Mouse (Mus musculus) monocyte, adult 2 months (primary cell): ENCODE results near the gene Zbp1.

Experiments
- DNase-seq, 2 experiments: peaks; one replicate each; pipeline ENCODE4 v3.0.0; 2022; ENCODE audit warnings: low spot score in 2 of 2, low read depth in 1 of 2

The Zbp1 gene

DNA sequence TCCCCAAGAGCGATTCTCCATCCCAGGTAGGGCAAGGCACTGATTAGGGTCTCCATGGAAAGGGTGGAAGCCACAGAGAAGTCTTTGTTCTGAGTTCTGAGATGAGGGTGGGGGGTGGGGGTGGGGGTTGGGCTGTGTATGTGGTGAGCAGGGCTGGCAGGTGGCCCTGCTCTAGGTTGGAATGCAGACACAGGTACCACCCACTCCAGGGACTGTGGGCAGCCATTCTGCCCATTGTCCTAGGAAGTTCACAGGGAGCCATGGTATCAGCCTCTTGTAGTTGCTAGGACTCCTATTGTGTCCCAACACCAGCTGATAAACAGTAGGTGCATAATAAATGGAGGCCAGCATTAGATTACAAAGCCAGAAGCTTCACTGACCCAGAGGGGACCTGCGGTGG lies 28.5 kb upstream of the Zbp1 start:
- no peak for DNase-seq

DNA sequence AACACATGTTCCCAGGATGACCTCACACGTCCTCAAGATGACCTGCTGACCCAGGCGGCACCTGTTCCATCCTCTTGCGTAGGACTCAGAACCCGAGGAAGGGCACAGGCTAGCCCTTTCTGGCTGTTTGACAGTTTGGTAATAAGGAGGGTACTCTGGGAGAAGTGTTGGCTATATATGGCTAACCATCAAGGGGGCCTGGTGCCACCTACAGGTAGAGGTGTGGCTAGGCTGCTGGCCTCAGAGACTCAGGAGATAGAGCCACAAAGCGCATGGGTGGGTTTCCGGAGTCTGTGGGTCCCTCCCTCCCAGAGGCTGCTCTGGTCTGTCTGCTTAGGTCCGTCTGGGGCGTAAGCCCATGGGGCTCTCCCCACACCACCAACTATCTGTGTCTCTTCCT lies 28.0 kb upstream of the Zbp1 start:
- no peak for DNase-seq

- DNase-seq: no peak
Observed at GRCm38 (mm10) chr2:173245258-173245657, 26.5 kb upstream of the Zbp1 start.

DNA sequence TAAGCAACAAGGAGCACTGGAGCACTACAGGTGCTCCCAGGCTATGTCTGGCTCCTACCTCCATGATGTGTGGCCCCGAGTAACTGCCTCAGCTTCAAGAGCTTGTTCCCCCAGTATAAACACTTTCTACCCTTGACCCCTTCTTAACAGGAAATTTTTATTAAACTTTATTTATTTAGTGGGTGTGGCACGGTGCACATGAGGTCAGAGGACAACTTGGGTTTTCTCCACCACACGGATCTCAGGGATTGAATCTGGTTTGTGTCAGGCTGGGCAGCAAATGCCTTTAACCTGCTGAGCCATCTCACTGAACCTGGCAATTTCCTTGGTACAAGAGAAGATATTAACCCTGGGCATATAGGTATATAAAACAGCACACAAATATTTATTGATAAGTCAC lies 25.4 kb upstream of the Zbp1 start:
- no peak for DNase-seq

- no peak for DNase-seq
Observed at GRCm38 (mm10) chr2:173243616-173244015, 24.9 kb upstream of the Zbp1 start.

DNA sequence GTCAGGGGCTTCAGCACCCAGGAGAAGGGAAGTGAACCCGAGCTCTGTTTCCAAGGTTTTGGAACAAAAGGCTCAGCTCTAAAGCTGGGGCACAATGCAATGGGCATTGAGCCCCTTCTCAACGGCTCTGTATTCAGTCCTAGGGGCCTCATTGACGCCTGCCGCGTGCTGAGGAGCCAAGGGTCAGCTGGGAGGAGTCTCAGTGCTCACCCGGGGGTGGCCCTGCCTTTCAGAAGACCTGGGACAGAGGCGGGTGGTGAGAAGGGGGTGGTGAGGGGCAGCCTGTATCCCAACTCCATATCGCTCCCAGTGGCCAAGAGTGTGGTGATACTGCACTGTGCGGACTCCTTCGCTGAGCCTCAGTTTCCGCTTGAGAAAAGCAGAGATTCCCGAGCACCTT lies 24.2 kb upstream of the Zbp1 start:
- no peak for DNase-seq

GRCm38 (mm10) chr2:173240738-173241137 lies 22.0 kb upstream of the Zbp1 start:
- no peak for DNase-seq

GRCm38 (mm10) chr2:173238522-173238921 lies 19.8 kb upstream of the Zbp1 start:
- no peak for DNase-seq

DNA sequence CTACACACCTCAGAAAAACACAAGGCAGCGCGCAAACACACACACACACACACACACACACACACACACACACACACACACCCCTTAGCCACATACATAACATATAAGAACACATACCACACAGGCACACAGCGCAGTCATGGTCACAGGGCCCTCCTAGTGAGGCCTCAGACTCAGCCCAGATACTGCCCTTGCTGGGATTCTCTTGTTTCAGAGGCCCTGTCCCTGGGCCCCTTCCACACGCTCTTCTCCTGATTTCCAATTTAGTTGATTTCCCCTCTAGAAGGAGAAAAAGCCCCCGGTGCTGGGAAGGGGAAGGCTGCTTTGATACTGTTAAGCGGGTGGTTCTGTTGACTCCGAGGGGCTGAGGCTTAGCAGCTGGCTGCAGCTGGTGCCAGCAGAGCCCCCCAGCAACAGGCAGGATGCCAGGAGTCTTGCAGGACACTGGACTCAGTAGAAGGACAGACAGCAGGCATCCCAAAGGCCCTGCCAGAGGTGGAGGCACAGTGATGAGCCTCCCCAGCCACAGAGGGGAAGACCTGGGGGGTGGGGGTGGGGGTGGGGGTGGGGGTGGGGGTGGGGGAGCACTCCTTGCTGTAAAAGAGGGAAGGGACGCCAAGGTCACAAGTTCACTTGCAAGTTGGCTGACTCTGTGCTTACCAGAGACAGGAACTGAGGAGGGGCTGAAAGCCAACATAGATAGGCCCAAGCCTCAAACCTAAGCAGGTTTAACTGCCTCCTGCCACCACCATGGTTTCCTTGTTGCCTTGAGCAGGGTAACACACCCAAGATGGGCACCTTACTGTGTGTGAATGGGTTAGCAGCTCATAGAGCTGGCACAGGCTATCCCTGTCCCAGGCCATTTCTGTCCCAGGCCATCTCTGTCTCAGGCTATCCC lies 17.0 kb upstream of the Zbp1 start:
- no peak for DNase-seq

- no peak for DNase-seq
Observed at GRCm38 (mm10) chr2:173232766-173233099, 14.0 kb upstream of the Zbp1 start.

- DNase-seq: no peak
Observed at GRCm38 (mm10) chr2:173232065-173232765, 13.5 kb upstream of the Zbp1 start.

DNA sequence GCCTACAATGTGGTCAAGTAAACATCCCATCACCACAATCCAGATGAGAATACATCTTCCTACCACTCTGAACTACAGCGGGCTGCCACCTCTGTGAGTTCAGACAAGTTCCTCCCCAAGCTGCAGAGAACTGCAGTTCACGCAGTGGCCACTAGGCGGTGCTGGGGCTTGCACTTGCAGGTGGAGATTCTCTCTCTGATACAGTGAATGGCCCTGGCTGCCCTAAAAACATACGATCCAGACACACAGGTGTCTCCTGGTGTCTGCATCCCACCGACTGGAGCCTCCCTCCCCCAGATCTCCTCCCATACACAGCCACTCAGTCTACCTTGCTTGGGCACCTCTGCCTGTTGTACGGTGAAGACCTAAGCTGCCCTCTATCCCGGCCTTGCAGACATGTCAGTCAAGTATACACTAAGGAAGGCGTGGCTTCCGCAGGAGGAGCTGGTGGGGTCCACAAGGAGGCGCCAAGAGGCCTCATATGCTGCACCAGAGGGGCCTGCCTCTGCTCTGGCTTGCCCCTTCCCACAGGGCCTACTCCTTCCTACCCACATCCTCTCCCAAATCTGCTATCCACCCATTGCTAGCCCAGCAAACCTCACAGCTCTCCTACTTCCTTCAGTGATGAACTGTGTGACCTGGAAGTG lies 11.0 kb upstream of the Zbp1 start:
- DNase-seq: peak; percentile 58 to 73

DNA sequence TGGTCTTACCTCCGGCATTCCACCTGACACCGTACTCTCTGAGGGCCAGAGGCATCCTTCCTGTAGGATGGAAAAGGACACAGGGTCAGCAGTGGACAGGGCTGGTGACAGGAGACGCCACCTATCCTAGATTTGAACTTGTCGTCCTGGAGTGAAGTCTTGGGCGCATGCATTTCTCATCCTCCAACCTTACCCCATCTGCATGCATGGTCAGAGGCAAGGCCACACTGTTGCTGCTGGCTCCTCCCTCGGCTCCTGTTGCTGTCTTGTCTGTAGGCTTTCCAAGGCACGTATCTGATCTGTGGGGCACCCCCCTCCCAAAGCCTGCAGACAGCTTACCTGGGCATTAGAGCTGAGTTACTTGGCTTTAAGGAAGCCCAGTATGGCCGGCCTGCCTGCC lies 9.8 kb upstream of the Zbp1 start:
- no peak for DNase-seq

- DNase-seq: no peak
Observed at GRCm38 (mm10) chr2:173226792-173227191, 8.1 kb upstream of the Zbp1 start.

GRCm38 (mm10) chr2:173225906-173226305 lies 7.2 kb upstream of the Zbp1 start:
- no peak for DNase-seq

- DNase-seq: no peak
Observed at GRCm38 (mm10) chr2:173224832-173225231, 6.1 kb upstream of the Zbp1 start.

GRCm38 (mm10) chr2:173224097-173224496 lies 5.4 kb upstream of the Zbp1 start:
- no peak for DNase-seq

- DNase-seq: no peak
Observed at GRCm38 (mm10) chr2:173223496-173223895, 4.8 kb upstream of the Zbp1 start.

DNA sequence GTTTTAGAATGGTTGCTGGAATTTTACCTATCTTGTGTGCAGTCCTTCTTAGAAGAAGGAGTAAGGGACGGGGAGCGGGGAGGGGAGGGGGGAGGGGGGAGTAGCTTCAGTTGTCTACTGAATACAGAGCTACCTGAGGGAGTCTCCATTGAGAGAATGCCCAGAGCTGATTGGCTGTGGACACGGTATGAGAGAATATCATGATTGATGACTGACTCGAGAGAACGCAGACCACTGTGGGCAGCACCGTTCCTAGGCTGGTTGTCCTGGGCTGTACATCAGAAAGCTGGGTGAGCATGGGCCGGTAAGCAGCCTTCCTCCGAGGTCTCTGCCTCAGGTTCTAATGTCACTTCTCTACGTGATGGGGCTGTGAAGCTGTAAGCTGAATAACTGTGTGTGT lies 2.0 kb upstream of the Zbp1 start:
- no peak for DNase-seq

GRCm38 (mm10) chr2:173219256-173219954 lies 682 bp upstream of the Zbp1 start:
- DNase-seq: no peak

DNA sequence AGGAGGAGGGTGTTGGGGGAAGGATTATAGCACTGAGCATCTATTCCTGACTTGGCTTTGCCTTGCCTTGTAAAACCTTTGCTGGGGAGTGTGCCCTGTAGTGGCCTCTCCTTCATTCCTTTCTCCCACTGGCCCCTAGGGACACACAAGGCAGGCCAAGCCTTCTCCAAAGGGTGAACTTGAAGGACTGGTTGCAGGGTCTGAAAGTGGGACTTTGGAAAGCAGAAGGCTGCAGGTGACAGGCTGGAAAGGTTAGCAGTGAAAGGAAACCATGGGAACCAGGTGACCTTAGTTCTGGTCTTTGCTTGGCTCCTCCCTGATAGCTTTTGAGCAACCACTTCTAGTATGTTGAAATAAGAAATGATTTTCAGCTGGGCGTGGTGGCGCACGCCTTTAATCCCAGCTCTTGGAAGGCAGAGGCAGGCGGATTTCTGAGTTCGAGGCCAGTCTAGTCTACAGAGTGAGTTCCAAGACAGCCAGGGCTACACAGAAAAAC lies 912 bp downstream of the Zbp1 start:
- no peak for DNase-seq
